Mouse (Mus musculus) cerebellum, postnatal 25 days (tissue): Measurements from ENCODE around the gene Erbb4.

Experiments
- DNase-seq, 2 experiments: peaks; one replicate each; pipeline ENCODE4 v3.0.0; 2021; ENCODE audit warnings: mixed read lengths in 2 of 2

Gene Erbb4

GRCm38 (mm10) chr1:69024858-69025257, 83.0 kb downstream of the Erbb4 start:
- DNase-seq = no peak

- DNase-seq = no peak
Observed at GRCm38 (mm10) chr1:69023157-69023925, 84.5 kb downstream of the Erbb4 start.

GRCm38 (mm10) chr1:69009800-69010505, 97.9 kb downstream of the Erbb4 start:
- DNase-seq = no peak

DNA sequence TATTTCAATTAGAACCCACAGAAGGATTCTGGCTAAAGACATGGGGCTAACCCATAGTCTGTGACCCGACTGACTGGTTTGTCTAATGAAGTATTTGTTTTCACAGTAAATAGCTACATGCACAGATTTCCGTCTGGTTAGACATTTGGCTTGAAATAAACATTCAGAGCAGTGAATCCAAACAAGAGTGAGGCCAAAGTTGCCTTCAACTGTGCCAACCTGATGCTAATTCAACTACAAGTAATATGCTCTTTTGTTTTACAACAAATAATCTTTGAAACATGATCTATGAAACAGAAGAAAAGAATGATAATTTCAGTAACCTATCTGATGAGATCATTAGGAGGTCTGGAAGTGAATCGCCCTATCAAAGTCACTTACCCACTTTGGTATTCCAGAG, 106.5 kb downstream of the Erbb4 start:
- DNase-seq = no peak

DNA sequence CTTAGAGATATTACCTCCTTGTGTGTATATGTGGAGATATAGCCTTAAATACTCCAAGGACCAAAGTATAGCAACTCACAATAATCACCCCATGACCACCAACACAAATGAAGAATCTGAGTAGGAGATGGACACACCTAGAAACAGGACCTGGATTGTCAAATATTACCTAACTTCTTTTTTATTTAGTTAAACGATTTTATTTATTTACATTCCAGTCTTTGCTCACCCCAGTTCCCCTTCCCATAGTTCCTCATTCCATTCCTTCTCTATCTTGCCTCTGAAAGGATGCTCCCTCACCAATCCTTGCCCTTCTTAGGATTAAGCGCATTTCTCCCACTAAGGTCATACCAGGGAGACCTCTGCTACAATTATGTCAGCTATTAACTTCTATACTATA, 128.6 kb downstream of the Erbb4 start:
- no peak for DNase-seq

DNA sequence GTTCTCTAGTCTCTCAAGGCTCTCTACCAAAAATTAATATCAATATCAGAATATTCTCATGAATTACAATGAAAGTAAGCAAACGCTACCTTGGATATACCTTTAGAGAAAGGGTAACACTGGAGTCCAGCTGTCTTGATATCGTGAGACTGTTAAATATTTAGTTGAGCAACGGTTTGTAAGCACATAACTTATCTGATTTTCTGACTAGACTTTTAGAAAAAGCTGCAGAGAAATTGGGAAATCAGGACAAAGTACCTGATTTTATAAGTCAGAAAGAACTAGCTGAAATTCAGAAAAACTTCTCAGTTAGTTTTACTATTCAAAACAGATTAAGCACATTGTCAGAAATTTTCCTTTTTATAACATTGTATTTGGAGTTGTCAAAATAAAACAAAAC, 129.3 kb downstream of the Erbb4 start:
- DNase-seq = no peak

DNA sequence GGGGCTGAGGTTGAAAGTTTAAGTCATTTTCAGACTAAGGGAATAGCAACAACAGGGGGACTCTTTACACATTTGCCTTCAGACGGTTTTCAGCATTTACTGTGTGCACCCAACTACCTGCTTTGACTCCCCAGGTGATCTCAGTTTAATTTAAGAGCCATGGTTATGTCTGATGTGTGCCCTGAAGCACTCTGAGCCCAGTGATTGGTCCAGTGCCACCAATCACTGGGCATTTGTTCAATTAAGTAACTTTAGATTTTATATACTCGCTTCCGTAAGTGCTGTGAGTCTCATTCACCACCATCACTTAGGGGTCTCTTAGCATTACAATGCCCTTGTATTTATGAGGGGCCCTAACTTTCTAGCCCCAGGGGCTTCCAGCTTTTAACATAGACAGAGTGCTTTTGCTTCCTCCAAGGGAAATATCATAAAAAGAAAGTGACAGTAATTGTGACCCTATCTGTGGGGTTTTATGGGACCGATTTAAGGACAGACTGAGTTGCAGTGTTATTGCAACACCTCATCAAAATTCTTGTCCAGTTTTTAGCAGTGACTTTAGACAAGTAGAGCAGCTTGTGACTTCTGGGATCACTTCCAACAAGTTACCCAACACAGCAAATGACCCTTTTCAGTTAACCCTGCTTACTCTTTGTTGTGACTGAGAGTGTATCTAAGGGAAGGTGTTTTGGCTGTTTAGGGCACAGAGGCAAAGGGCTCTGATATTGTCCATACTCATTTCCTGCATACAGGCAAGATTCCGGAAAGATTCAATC, 134.3 kb downstream of the Erbb4 start:
- no peak for DNase-seq

- no peak for DNase-seq
Observed at GRCm38 (mm10) chr1:68964127-68964526, 143.7 kb downstream of the Erbb4 start.

- no peak for DNase-seq
Observed at GRCm38 (mm10) chr1:68961365-68962116, 146.3 kb downstream of the Erbb4 start.

- DNase-seq = no peak
Observed at GRCm38 (mm10) chr1:68956766-68957533, 150.9 kb downstream of the Erbb4 start.

GRCm38 (mm10) chr1:68955482-68955881, 152.4 kb downstream of the Erbb4 start:
- no peak for DNase-seq

GRCm38 (mm10) chr1:68943141-68943540, 164.7 kb downstream of the Erbb4 start:
- DNase-seq = peak in 1 of 2 experiments; percentile 18

- peak in 1 of 2 experiments; percentile 5 for DNase-seq
Observed at GRCm38 (mm10) chr1:68934804-68935203, 173.1 kb downstream of the Erbb4 start.

DNA sequence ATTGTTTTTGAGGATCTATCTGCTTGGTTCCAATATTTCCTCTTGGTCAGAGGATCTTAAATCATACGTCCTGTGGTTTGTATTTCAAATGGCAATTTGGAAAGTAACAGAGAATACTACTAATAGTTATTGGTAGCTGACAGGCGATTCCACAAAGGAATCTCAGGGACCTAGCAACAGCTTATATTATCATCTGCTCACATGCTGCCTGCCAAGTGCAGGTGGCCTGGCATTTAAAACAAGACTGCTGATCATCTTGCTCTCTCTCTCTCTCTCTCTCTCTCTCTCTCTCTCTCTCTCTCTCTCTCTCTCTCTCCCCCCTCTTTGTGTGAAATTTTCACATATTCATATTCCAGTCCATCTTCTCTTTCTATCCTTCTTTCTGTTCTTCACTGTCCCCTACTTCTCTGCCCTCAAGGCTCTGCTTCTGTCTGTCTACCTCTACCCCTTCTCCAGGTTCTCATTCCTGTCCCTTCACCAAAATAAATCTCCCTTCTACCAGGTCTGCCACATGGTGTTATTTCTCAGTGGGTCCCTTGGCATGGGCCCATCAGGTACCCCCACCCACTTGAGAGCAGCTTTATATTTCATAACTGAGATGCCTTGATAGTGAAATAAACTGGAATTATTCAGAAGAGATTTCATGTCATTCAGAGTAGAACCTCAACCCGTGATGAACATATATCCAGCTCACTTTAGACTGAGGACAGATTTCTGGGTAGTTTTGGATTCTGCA, 174.4 kb downstream of the Erbb4 start:
- peak; percentile 46 to 63 for DNase-seq

GRCm38 (mm10) chr1:68917828-68918227, 190.0 kb downstream of the Erbb4 start:
- DNase-seq = no peak

DNA sequence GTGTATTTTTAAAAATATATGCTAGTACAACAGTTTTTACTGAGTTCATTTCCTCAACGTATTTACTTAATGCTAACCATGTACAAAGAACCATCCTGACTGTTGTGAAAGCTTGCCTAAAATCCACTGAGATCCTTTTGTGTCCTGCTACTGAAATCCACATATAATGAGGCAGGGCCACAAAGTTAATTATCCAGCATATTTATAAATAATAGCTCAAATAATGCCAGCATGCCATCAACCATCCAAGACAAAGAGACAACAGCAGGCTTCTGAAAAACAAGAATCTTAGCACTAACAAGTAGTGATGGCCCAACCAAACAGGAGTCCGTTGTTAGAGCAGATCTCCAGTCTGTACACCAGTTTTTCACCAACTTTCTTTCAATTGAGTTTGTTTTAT, 215.8 kb downstream of the Erbb4 start:
- DNase-seq = no peak

DNA sequence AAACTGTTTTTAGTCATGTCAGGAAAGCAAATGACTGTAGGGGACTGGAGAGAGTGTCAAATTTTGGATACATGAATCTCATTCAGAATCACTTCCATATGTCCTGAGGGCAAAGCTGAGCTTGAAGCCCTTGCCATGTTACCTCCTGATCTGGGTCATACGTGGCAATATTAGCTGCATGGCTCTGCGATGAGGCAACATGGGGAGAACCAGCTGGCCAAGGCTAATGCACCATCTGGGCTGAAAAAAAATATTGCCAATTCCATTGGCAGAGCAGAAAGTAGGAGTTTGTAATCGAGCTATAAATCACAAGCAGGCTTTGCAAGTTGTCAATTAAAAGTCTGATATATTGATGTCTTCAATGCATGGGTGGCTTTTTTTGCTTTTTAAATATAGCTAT, 221.0 kb downstream of the Erbb4 start:
- DNase-seq = peak; percentile 90 to 91

GRCm38 (mm10) chr1:68874954-68875353, 232.9 kb downstream of the Erbb4 start:
- no peak for DNase-seq

GRCm38 (mm10) chr1:68873635-68874020, 234.2 kb downstream of the Erbb4 start:
- DNase-seq = no peak

DNA sequence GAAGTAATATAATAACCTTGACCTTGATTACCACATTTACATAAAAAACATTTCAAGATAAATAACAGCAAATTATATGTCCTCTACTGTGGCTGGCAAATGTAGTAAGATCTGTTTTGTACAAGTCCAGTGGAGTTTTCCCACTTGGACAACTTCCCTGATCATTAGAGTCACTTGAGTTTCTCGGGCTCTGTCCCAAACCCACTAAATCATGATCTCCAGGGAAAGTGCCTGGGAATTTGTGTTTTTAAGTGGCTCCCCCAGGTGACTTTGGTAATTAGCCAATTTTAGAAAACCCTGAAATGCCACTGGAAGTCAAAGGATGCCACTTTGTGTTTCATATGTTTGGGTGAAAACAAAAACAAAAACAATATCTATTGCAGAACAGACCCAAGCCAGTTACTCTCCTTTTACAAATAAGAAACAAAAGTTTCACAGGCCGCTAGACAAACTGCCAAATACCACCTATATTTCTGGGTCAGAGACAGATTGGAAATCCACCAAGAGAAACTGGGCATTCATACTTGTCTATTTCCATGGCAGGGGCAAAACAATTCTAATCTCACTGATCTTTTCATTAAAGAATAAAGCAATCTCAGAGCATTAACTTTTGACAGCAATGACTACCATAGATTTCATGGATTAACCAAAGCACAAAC, 234.8 kb downstream of the Erbb4 start:
- no peak for DNase-seq

GRCm38 (mm10) chr1:68860341-68860740, 247.5 kb downstream of the Erbb4 start:
- no peak for DNase-seq
